Mouse (Mus musculus): ENCODE data around the gene Slc38a10.

GRCm38 (mm10) chr11:120103431-120103997 lies 47.6 kb downstream of the Slc38a10 start:
- TF ChIP-seq CTCF (IDR thresholded peaks at IDR 0.05; ENCODE audit: borderline replicate concordance, insufficient read depth, low read length) (no peak), POLR2A (IDR thresholded peaks at IDR 0.05; ENCODE audit: low read depth, low read length) (no peak)

Data from embryonic fibroblast, embryonic 13.5 days (primary cell).